Mouse (Mus musculus) natural killer cell, adult 2 months (primary cell): Measurements from ENCODE around the gene Rcor3.

ENCODE experiments used
- DNase-seq, 2 experiments: peaks; one replicate each; pipeline ENCODE4 v3.0.0; 2022; ENCODE audit warnings: low spot score in 2 of 2

The Rcor3 gene

GRCm38 (mm10) chr1:192137926-192138910, at the start of gene Rcor3:
Rcor3 (minus strand) TSS chr1:192138062.
- DNase-seq, result peak; percentile 27 to 45

- no peak for DNase-seq
Measured at GRCm38 (mm10) chr1:192181696-192182257, 43.9 kb upstream of the Rcor3 start.

GRCm38 (mm10) chr1:192179877-192180276, 42.0 kb upstream of the Rcor3 start:
- no peak for DNase-seq

GRCm38 (mm10) chr1:192171477-192171876, 33.6 kb upstream of the Rcor3 start:
- no peak for DNase-seq

DNA sequence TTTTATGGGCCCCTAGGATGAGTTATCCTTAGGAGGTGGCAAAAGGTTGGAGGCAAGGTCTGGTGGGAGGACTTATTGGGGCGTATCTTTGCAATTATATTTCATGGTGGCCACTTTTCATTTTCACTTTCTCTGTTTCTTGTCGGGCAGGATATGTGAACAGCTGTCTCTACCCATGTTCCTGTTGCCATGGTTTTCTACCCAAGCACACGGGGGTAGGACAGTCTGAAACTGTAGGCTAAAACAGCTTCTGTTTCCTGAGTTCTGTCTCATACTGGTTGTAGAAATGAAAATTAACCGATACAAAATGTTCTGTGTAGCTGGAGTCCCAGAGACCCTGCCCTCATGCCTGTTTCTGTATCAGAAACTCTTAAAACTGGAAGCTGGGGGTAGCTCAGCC, 13.3 kb upstream of the Rcor3 start:
- no peak for DNase-seq

DNA sequence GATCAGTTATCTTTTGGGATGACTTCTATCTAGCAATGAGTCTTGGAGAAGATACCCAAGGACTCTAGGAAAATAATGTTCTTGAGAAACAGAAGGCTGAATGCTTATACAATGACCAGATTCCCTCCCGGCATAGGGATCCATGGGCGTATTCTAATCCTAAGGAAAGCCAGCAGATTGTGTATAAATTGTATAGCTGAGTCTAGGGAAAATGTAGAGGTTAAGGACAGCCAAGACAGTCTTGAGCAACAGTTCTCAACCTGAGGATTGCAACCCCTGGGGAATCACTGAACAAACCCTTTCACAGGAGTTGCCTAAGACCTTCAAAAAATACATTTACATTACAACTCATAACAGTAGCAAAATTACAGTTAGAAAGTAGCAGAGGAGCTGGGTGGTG, 2.5 kb upstream of the Rcor3 start:
- DNase-seq, result no peak

DNA sequence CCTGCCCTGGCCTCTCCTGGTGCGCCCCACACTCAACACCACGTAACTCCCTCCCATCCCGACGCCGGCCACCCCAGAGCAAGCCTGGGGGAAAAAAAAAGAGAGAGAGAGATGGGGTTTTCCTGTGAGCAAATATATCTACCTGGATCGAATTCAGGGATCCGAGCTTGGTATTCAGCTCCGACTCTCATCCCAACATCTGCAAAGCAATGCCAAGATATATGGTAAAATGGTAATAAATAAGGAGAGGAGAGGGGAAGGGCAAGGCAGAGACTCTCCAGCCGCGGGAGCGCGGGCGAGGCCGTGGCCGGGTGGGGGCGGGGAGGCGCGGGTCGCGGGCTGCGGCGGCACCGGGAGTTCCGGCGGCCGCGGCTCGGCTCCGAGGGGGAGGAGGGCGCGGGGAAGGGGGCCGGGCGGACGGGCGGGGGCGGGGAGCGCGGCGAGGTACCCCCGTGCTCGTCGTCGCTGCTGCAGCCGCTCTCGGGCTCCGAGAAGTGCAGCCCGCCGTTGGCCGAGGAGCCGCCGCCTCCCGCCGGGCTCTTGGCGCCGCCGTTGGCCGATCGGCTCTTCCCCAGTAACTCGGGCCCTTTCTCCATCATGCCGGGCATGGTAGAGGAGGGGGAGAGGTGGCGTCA, 454 bp downstream of the Rcor3 start:
- no peak for DNase-seq

DNA sequence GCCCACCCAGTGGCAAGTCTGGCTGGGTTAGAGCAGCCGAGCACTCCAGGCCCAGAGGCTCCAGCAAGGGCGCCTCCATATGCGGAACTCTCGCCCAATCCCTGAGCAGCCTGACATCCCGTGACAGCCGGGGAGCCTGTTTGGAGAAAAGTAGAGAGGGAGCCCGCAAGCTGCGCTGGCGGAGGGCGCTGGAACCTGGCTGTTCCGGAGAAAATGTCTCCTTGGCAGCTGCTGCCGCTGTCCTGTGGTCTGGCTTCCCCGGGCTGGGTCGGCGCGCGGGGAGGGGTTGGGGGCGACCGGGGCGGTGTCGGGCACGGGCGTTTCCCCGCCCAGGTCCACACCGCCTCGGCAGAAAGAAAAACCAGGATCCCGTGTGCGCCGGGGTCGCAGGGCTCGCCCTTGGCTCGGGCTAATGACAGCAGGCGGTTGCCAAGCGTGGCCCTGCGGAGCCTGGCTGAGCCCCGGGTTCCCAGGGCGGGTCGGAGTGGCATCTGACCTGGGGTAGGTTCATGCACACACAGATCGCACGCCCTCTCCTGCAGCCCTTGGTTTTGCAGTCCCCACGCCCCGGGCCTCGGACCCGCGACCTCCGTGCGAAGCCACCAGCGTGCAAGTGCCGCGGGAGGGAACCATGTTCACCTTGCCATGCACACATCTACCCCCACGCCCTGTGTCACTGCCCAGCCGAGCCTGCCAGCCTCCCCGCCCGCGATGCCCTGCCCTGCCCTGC, 1.1 kb downstream of the Rcor3 start:
- DNase-seq, result peak; percentile 13 to 36

GRCm38 (mm10) chr1:192130202-192130601, 7.7 kb downstream of the Rcor3 start:
- no peak for DNase-seq

DNA sequence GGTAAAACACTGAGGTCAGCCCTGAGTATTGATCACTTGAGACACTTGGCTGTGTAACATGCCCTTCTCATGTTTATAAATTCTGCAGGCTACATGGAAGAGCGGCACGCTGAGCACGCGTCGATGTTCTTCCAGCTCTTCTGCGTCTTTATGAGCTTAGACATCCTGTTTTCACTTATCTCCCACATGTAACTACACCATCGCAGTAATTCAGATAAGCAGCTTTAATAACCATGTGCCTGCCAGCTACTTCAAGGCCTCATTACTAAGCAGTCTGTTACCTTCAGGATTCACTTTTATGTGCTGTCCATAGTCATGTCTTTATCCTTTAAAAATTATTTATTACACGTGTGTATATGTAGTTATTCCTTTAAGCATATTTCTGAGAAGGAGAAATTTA, 9.5 kb downstream of the Rcor3 start:
- no peak for DNase-seq

DNA sequence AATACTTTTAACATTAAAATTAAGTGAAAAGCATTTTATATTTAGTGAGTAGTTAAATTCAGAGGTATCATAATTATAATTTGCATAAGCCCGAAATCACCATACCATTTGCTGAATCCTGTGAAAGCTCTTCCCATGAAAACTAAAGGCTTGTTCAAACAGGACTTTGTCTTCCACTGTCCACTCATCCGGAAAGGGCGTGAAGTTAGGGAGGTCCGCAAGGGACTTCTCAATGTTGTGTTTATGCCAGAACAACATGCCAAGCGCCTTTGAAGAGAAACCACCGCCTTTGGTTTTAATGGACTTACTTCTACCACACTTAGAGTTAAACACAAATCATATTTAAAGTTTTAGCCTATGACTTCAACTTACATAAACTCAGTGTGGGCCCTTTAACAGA, 12.1 kb downstream of the Rcor3 start:
- no peak for DNase-seq

DNA sequence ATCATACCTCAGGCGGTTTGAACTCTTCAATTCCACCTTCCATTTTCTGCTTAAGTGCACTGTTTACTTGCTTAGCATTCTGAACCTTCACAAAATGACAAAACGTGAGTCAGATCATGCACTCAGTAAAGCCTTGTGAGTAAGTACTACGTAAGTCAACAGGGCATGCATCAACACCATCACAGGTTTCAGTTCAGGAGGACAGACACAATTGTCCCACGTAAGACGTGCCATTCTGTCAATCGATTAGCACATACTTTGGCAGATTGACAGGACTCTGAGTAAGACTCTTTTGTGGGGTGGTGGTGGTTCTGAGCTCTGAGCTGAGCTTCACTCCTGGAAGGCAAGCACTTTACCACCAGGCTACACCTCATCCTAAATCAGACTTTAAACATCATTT, 21.6 kb downstream of the Rcor3 start:
- no peak for DNase-seq

- DNase-seq, result no peak
Measured at GRCm38 (mm10) chr1:192115378-192115777, 22.5 kb downstream of the Rcor3 start.

DNA sequence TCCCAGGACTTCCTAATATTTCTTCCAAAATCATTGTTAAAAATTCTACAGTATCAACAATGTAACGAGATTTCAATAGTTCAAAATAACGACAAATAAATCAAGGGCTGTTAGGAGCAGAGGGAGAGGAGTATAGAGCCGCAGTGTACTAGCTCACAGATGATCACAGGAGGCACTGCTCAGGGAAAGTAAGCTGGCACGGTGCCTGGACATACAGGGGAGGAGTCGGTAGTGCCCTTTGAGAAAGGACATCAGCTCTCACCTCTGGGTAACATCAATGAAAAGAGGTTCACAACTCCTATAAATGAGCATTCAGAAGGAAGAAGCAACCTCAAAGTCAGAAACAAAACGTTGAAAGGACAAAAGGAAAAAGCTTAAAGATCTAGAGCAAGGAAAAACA, 28.7 kb downstream of the Rcor3 start:
- DNase-seq, result no peak

GRCm38 (mm10) chr1:192107352-192107751, 30.5 kb downstream of the Rcor3 start:
- no peak for DNase-seq

DNA sequence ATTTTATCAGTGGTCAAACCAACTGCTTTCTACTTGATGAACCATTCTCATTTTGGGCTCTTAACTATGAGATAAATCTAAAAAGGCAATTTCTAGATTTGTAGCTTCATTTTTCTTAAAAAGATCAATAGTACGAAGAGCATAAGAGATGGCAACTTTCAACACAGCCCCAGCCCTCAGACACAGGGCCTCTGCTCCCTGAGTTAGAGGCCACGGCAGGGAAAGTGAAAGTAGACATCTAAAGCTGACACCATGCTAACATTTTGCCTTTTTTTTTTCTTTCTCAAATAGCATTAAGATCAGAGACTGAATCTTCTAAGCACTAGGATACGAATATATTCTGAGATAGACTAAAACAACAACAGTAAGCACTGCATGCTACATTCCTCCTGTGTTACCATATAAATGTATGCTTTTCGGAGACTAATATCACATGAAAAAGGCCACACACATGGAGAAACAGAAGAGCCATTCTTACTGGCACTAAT, 31.9 kb downstream of the Rcor3 start:
- no peak for DNase-seq

- no peak for DNase-seq
Measured at GRCm38 (mm10) chr1:192104021-192104420, 33.8 kb downstream of the Rcor3 start.

GRCm38 (mm10) chr1:192103176-192103575, 34.7 kb downstream of the Rcor3 start:
- no peak for DNase-seq

DNA sequence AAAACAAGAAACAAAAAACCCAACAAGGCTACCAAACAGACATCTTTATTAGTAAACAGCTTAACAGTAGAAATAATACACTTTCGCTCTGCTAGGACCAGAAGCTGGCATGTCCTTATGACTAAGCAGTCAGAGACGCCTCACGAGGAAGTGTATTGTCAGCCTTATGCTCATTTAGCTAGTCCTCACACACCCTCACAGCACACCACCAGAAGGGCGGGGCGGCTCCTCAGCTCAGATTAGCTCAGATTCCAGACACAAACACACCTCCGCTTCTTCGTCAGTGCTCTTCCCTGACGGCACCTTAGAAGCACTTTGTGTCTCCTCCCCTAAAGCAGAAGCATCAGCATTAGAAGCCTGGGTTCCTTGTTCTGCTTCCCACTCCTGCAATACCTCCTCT, 36.5 kb downstream of the Rcor3 start:
- DNase-seq, result no peak

DNA sequence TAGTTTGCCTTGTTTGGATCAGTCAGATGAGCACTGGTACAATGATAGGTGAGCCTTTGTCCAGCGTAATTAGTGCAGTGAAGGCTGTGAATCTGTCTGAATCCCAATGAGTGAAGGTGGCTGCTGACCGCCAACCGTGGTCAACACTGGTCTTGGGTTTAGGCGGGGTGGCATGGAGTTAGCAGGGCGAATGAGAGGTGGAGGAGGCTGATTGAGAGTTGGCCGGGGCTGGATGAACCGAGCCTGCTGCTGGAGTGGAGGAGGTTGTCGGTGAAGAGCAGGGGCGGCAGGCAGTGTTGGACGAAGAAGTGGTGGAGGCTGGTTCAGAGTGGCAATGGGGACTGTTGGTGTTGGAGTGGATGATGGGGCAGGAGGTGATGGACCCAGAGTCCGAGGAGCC, 37.1 kb downstream of the Rcor3 start:
- no peak for DNase-seq

GRCm38 (mm10) chr1:192095626-192096025, 42.2 kb downstream of the Rcor3 start:
- DNase-seq, result no peak
